Mouse (Mus musculus) heart, adult 8-10 months (tissue): Measurements from ENCODE around the gene Il1rn. TPM values are rescaled to one million over a fixed set of nuclear protein-coding genes. Genes with fewer than 3 reads are reported as not detected.

Experiments used
- DNase-seq: peaks from one replicate; pipeline ENCODE4 v3.0.0; 2022; ENCODE audit warnings: low spot score
- total RNA-seq, 4 experiments: library from RNA; stranded (reverse); gene quantifications; 2 replicates each; pipeline ENCODE4 v1.2.4; 2022

The Il1rn gene
- total RNA-seq, 4 experiments from 2014 or later: 0.23 TPM; not detected in 3

DNA sequence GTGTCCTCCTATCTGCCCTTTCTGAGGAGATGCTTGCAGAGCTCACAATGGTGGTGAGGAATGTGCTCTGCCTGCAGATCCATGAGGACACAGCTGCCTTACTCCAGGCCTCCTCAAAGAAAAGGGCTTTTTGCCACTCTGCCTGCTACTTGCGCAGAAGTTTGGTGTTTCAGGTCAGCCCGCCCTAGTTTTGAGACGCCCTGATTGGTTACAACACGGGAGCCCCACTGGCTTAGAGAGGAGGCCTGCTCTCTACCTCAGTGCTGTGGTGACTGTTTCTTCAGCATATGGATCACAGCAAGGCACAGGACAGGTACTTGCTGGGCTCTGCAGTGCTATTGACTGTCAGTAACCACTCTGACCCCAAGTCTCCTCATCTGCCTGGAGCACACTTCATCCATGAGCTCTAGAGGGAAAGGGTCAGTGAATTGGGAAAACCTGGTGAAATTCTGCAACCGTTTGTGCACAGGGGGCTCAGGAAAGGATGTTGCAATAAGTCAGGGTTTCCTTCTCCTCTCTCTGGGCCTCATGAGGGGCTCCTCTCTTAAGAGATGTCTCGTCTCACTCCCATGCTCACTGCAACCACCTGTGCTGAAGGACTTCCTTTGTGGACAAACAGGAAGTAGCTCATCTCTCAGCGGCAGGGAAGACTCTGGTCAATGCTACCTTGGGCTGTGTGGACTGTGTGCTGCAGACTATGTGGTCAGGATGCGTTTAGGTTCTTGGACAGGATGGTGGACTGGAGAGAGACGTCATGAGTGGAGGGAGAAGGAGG is 46.0 kb downstream of the Il1rn start:
- DNase-seq: no peak

DNA sequence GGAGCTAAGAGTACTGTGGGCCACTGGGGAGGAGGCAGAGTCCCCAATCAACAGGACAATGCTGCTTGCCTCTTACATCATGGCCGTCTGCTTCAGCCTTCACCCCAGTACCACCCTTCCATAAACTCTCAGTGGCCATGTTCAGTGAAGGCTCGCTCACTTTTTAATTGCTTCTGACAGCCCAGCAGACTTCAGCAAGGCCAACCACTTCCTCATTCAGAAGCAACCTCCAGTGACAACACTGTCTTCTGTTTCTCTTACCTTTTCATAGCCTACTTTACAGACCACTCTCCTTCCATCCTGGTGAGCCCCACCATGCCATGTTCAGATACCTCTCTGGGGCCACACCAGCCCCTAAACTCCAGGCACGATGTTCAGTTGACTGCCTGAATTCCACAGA is 47.0 kb downstream of the Il1rn start:
- no peak for DNase-seq

DNA sequence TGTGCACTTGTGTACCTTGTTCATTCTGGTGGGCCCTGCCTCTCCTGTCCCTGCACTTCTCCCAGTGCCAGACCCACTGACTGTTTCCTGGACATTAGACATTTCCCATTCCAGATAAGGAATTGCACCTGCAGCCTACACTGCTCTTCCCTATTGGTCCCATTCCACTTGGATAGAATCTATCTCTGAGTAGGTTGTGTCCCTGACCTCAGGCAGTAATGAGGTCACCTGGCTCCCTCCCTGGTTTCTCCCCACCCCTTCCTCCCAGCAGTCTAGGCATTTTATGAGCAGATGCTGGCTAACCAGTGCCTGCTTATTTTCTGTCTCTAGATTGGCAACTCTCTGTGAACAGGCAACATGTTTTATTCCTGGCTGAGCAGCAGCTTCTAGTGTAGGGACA is 47.7 kb downstream of the Il1rn start:
- DNase-seq: no peak

DNA sequence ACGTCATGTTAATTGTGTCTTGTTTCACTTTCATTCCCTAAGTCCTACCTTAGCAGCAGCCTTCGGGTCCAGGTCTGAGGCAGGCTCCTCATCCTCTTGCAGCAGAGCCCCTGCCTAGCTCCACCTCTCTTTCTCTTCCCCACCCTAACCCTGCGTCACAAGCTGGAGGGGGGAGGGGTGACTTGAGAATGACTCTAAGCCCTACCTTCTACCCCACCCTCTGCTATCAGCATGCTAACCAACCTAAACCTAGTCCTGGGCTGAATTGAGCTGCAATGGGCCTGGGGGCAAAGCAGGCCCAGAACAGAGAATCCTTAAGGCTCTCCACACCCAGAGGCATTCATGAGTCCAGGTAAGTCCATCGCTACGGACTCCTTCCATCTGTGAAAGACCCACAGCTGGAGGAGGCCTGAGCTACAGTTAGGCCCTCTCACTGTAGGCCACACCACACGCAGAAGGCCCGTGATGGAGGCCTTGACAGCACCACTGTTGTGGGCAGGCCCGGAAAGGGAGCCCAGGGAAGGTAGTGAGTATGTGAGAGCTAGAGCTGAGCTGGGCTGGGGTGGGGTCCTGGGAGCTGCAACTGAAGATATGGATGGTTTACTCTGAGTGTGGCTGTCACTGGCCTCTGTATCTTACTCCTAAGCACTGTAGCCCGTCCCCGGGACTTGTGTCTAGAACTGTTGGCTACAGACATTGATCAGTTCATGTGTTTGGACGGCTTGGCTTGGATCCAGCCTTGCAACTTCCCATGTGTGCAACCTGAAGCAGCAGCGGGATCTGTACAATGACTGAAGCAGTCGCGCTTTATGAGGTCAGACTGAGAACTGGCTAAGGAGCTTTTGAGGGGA is 48.7 kb downstream of the Il1rn start:
- no peak for DNase-seq

- DNase-seq: no peak
These were observed 49.7 kb downstream of the Il1rn start for GRCm38 (mm10) chr2:24386158-24386963.

- no peak for DNase-seq
These were observed 50.3 kb downstream of the Il1rn start for GRCm38 (mm10) chr2:24386964-24387320.

DNA sequence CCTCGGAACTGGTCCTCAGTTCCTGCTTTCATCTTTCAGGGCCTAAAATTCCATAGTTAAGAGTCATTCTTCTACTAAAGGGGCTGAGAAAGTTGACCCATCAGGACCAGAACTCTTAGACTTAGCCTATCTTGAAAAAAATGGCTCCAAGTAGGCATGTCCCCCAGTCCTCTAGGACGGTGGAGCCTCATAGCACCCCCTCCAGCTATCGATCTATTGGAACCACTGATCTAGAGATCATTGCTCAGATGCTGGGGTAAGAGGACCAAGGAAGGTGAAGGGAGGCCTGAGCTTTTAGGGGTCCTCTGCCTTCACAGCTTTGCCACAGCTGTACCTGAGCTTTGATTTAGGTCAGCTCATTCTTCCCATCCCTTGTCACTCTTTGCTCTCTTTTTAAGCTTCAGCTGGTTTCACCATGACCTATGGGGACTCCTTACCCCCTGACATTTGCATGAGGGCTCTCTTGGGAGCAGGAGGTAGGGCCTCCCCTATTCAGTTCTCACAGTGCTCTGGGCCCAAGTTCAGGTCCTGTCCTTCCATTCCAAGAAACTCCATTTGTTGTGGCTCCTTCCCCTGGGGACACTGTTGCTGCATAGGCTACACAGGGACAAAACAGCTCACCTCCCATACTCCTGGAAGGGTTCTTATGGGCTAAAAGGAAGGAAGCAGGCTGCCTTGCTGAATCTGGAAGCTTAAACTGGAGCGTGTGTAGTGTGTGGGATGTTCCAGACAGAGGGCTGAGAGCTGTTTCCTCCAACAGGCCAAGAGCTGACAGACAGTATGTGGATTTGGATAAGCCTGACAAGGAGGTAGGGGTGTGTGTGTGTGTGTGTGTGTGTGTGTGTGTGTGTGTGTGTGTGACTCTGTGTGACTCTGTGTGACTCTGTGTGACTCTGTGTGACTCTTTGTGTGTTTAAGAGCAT is 51.0 kb downstream of the Il1rn start:
- DNase-seq: no peak

DNA sequence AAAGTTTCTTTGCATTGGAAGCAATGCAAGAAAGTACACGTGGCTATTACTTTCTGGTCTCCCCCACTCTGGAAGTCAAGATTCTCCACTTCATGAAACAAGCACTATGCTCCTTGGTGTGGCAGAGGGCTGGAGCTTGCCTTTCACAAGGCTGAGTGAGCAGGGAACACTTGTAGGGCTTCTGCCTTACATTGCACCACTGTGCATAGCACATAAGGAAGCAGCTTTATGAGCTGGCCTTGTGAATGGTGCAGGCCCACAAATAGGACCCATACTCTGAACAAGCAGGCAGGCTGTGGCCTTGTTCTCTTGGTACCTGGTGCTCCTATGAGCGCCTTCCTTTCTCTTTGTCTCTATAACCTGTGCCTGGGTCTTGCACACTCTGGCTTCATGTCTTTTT is 56.6 kb downstream of the Il1rn start:
- no peak for DNase-seq

DNA sequence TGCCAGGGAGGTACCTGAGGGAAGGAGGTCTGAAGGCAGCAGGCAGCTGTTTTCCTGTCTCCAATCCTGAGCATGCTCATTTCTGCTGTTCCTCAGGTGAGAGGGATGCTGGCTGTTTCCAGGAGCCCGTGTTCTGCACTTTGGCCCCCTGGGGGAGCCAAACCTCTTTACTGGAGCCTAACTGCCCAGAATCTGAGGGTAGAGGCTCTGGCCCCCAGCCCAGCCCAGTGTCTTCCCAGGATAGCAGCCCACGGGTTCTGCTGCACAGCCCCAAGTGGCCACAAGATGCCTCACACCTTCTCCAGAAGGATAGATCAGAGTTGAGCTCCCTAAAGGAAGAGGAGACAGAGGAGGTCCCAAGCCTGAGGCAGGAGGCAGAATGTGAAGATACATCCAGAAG is 60.5 kb downstream of the Il1rn start:
- no peak for DNase-seq

DNA sequence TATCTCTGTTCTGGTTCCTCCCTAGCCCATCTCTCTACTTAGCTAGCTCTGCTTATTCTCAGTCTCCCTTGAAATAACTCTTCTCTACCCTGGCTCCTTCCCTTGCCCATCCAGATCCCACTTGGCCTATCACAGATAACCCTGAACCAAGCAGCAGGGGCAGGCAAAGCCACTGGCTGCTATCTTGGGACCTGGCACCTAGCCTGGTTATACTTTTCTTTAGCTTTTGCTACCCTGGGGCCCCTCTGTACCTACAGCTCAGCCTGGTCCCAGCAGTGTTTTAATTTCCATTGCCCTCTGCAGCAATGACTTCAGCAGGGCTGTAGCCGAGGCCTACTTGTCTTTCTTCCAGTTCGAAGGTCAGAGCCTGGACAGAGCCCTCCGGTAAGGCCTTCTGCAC is 64.1 kb downstream of the Il1rn start:
- DNase-seq: no peak

Other genes with a start within 250 kb of the Il1rn start
- gene Tbpl2, start 240.3 kb upstream of the Il1rn start, total RNA-seq: not detected
- not detected for gene Il1f8, start 183.7 kb upstream of the Il1rn start, total RNA-seq
- gene Il1f9, start 150.4 kb upstream of the Il1rn start, total RNA-seq: under 1 TPM in 1 of 4 experiments, not detected in 3; 0.17 TPM
- gene Il1f6, start 121.4 kb upstream of the Il1rn start, total RNA-seq: not detected
- not detected for gene Il1f5, start 59.9 kb upstream of the Il1rn start, total RNA-seq
- not detected for gene Il1f10, start 45.7 kb upstream of the Il1rn start, total RNA-seq
- gene Psd4, start 30.7 kb downstream of the Il1rn start, total RNA-seq: under 1 TPM; 0.57 to 0.78 (median 0.63) TPM
- not detected for gene Pax8, start 138.7 kb downstream of the Il1rn start, total RNA-seq